In genomic region chr19:53786239-53786638, GRCm38 (mm10) we compare ENCODE assay signal across 10 mouse cellular contexts.
DNase-seq lines count a peak whose midpoint lies in the region; ATAC-seq and TF ChIP-seq lines count a peak whose summit lies in the region.
"Had no signal": no experiment of that assay in that cellular context is flagged by ENCODE, and none has a peak within 500 bp of the region (broad histone marks: within the 10 kb centered on the region; RNA-seq: fewer than 3 reads in every experiment).

No protein-coding gene starts in this region.

- DNase-seq in heart, adult 2 months: no peak
- DNase-seq in heart, postnatal 25 days (ENCODE audit: low spot score): no peak
- peak; percentile 43 to 52 for DNase-seq in left cerebral cortex, postnatal 14 days (ENCODE audit: low spot score in 2 of 2)
- no peak for DNase-seq in left cerebral cortex, adult 11 months (ENCODE audit: low spot score)
- DNase-seq in adrenal gland, postnatal 25 days: peak; percentile 37
- DNase-seq in forebrain, postnatal 0 days: peak; percentile 48
- no peak for DNase-seq in urinary bladder, adult 18-20 months (ENCODE audit: low spot score in 2 of 2)
- DNase-seq: lung, adult 2 months; right cerebral cortex, postnatal 25 days had no signal

- H3K9me3 ChIP-seq in forebrain, postnatal 0 days (ENCODE audit: low read length): no peaks in the 10 kb centered on the region

- TF ChIP-seq POLR2A in heart, adult 2 months (IDR thresholded peaks at IDR 0.05; ENCODE audit: insufficient read depth, low read depth, low read length): no peak

- no peak overlapping the region for H3K9ac ChIP-seq in heart, adult 2 months (ENCODE audit: low read depth, low read length)
- no peak overlapping the region for H3K9ac ChIP-seq in forebrain, postnatal 0 days

- 32% methylated on average over 2 of the region's 2 CpGs for WGBS in heart, adult 2 months
- WGBS in forebrain, postnatal 0 days: 18% methylated on average over 2 of the region's 2 CpGs

- no peak for ATAC-seq in forebrain, postnatal 0 days
- no peak for ATAC-seq in megakaryocyte, adult 5-6 weeks (ENCODE audit: poor library complexity, severe bottlenecking)

- TF ChIP-seq CTCF in heart, adult 2 months (IDR thresholded peaks at IDR 0.05): no peak
- no peak for TF ChIP-seq CTCF in forebrain, postnatal 0 days (IDR thresholded peaks at IDR 0.05; ENCODE audit: low read depth)

- peaks cover 5% of the 10 kb centered on the region; the same call in 1 of the 2 replicates for H3K4me1 ChIP-seq in heart, adult 2 months (ENCODE audit: control insufficient read depth, insufficient read depth, low read length)
- H3K4me1 ChIP-seq in forebrain, postnatal 0 days (ENCODE audit: insufficient read depth): no peaks in the 10 kb centered on the region

- no peak overlapping the region for H3K4me2 ChIP-seq in forebrain, postnatal 0 days (ENCODE audit: low read depth)

- TF ChIP-seq EP300 in heart, adult 2 months (IDR thresholded peaks at IDR 0.05; ENCODE audit: insufficient read depth, low read depth, low read length): no peak

- peaks cover 9% of the 10 kb centered on the region for H3K36me3 ChIP-seq in heart, adult 2 months (ENCODE audit: control insufficient read depth, insufficient read depth, low read length)
- no peaks in the 10 kb centered on the region for H3K36me3 ChIP-seq in forebrain, postnatal 0 days (ENCODE audit: insufficient read depth)

- H3K4me3 ChIP-seq in heart, adult 2 months: no peak overlapping the region
- H3K4me3 ChIP-seq in forebrain, postnatal 0 days (ENCODE audit: low read depth, low read length): no peak overlapping the region

- H3K27ac ChIP-seq in heart, adult 2 months: peak overlapping the region; percentile 26
- H3K27ac ChIP-seq in forebrain, postnatal 0 days (ENCODE audit: low read depth, low read length): no peak overlapping the region

- no peaks in the 10 kb centered on the region for H3K27me3 ChIP-seq in heart, adult 2 months (ENCODE audit: control insufficient read depth, insufficient read depth, low read length)
- no peaks in the 10 kb centered on the region for H3K27me3 ChIP-seq in forebrain, postnatal 0 days (ENCODE audit: insufficient read depth, low read length)

- intact Hi-C loops in heart, adult 2 months (cut with DNase I): no loop called here
- intact Hi-C loops in heart, postnatal 25 days (cut with DNase I): no loop called here
- intact Hi-C loops in left cerebral cortex, postnatal 14 days (cut with DNase I): no loop called here

- H3K79me2 ChIP-seq in heart, adult 2 months (replicated peaks; ENCODE audit: control insufficient read depth, insufficient read depth, low read length): no peaks in the 10 kb centered on the region

Comparison
In these comparisons a context has a peak if more than half of its experiments do, and no peak if none do; other contexts are left out.
1. DNase-seq: peak in left cerebral cortex, postnatal 14 days (2 of 2), adrenal gland, postnatal 25 days (single experiment) and forebrain, postnatal 0 days (single experiment); none in heart, adult 2 months (0 of 2), heart, postnatal 25 days (single experiment), left cerebral cortex, adult 11 months (single experiment) and urinary bladder, adult 18-20 months (0 of 2).